Mouse (Mus musculus) left cerebral cortex, postnatal 36 days (tissue): ENCODE data around the gene Wfdc2. TPM values are rescaled to one million over a fixed set of nuclear protein-coding genes. Genes with fewer than 3 reads are reported as not detected.

Experiments
- DNase-seq, 2 experiments: peaks; one replicate each; pipeline ENCODE4 v3.0.0; 2021 to 2022; ENCODE audit warnings: low spot score in 2 of 2, mixed read lengths in 1 of 2
- intact Hi-C: fragments of 180-260 bp; cut with DNase I; formaldehyde crosslinking; loops from one replicate; pipeline ENCODE4 v1.15.1; 2025
- total RNA-seq, 2 experiments: library from RNA; stranded (reverse); gene quantifications; 2 replicates each; pipeline ENCODE4 v1.2.3; 2021

Gene Wfdc2
- total RNA-seq: not detected

GRCm38 (mm10) chr2:164562391-164563188 lies at the start of gene Wfdc2:
Gene Wfdc2, plus strand, starts transcription at chr2:164562413.
- intact Hi-C loops: loop anchor here (5.0 kb wide), 1 partner anchor 145 kb away; no protein-coding TSS in a partner anchor
- DNase-seq: no peak

- intact Hi-C loops: loop anchor here (10.0 kb wide), 1 partner anchor 99 kb away; no protein-coding TSS in a partner anchor
- DNase-seq: no peak
Measured at GRCm38 (mm10) chr2:164513389-164513788, 48.8 kb upstream of the Wfdc2 start.

- DNase-seq: no peak
- intact Hi-C loops: loop anchor here (5.0 to 10.0 kb wide), 2 partner anchors 53 to 100 kb away; partner anchors contain the start of gene Gm20458
Measured at GRCm38 (mm10) chr2:164514916-164515315, 47.3 kb upstream of the Wfdc2 start.

- DNase-seq: no peak
- intact Hi-C loops: loop anchor here (5.0 to 10.0 kb wide), 2 partner anchors 54 to 101 kb away; partner anchors contain the start of gene Gm20458
Measured at GRCm38 (mm10) chr2:164515897-164516296, 46.3 kb upstream of the Wfdc2 start.

GRCm38 (mm10) chr2:164516592-164516991 lies 45.6 kb upstream of the Wfdc2 start:
- intact Hi-C loops: loop anchor here (5.0 to 10.0 kb wide), 2 partner anchors 54 to 102 kb away; partner anchors contain the start of gene Gm20458
- no peak for DNase-seq

GRCm38 (mm10) chr2:164517485-164518221 lies 44.6 kb upstream of the Wfdc2 start:
- intact Hi-C loops: loop anchor here (5.0 to 10.0 kb wide), 2 partner anchors 55 to 103 kb away; partner anchors contain the start of gene Gm20458
- DNase-seq: peak in 1 of 2 experiments; percentile 46

GRCm38 (mm10) chr2:164518266-164519170 lies 43.7 kb upstream of the Wfdc2 start:
- DNase-seq: no peak
- intact Hi-C loops: loop anchor here (5.0 to 10.0 kb wide), 2 partner anchors 56 to 104 kb away; partner anchors contain the start of gene Gm20458

GRCm38 (mm10) chr2:164519171-164519526 lies 43.1 kb upstream of the Wfdc2 start:
- intact Hi-C loops: loop anchor here (5.0 to 10.0 kb wide), 2 partner anchors 57 to 104 kb away; partner anchors contain the start of gene Gm20458
- no peak for DNase-seq

GRCm38 (mm10) chr2:164520782-164521181 lies 41.4 kb upstream of the Wfdc2 start:
- DNase-seq: no peak
- intact Hi-C loops: no loop called here

GRCm38 (mm10) chr2:164521841-164522240 lies 40.4 kb upstream of the Wfdc2 start:
- DNase-seq: no peak
- intact Hi-C loops: no loop called here

- intact Hi-C loops: no loop called here
- no peak for DNase-seq
Measured at GRCm38 (mm10) chr2:164522280-164522679, 39.9 kb upstream of the Wfdc2 start.

GRCm38 (mm10) chr2:164523301-164523773 lies 38.9 kb upstream of the Wfdc2 start:
- intact Hi-C loops: no loop called here
- no peak for DNase-seq

GRCm38 (mm10) chr2:164528557-164528956 lies 33.7 kb upstream of the Wfdc2 start:
- intact Hi-C loops: no loop called here
- DNase-seq: no peak

GRCm38 (mm10) chr2:164531169-164531568 lies 31.0 kb upstream of the Wfdc2 start:
- intact Hi-C loops: loop anchor here (5.0 kb wide), 2 partner anchors 64 to 114 kb away; no protein-coding TSS in a partner anchor
- peak; percentile 67 to 73 for DNase-seq

GRCm38 (mm10) chr2:164534315-164534714 lies 27.9 kb upstream of the Wfdc2 start:
- DNase-seq: no peak
- intact Hi-C loops: loop anchor here (5.0 kb wide), 2 partner anchors 67 to 117 kb away; no protein-coding TSS in a partner anchor

GRCm38 (mm10) chr2:164537003-164537402 lies 25.2 kb upstream of the Wfdc2 start:
- intact Hi-C loops: no loop called here
- DNase-seq: no peak

GRCm38 (mm10) chr2:164540652-164541427 lies 21.4 kb upstream of the Wfdc2 start:
- no peak for DNase-seq
- intact Hi-C loops: no loop called here

GRCm38 (mm10) chr2:164542132-164542531 lies 20.1 kb upstream of the Wfdc2 start:
- peak; percentile 64 to 78 for DNase-seq
- intact Hi-C loops: no loop called here
